Mouse (Mus musculus) liver, adult (tissue): ENCODE results near the gene Srsf10.

Experiments used
- GATA4 ChIP-seq: IDR thresholded peaks from 2 replicates; pipeline ENCODE4 v1.6.1; 2014; ENCODE audit warnings: mild to moderate bottlenecking, low read length; ENCODE audit not compliant: insufficient replicate concordance

Srsf10 gene

DNA sequence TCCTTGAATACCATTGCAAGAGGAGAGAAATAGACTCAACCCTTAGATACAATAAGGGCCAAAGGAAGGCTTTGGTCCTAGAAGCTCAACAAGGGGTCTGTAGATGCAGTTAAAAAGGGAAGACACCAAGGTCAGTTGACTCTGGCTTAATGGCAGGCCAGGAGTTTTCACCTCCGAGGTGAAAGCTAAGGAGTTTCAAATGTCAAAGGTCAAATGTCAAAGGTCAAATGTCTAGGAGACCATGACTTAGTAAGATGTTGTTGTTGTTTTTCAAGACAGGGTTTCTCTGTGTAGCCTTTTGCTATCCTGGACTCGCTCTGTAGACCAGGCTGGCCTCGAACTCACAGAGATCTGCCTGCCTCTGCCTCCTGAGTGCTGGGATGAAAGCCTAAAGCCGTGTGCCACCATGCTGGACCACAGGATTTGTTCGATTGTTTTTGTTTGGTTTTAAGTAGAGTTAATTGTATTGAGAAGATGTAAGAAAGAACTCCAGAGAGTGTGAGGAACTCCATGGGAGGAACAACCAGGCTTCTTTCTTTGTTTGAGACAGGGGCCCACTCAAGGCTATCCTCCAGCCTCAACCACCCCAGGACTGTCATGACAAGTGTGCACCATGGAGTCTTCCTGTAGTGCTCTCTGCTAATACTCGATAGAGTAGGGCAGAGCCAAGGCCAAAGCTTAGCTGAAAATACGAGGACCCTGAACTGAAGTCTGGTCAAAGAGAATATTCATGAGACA, 33.8 kb downstream of the Srsf10 start:
- TF ChIP-seq GATA4: no peak

DNA sequence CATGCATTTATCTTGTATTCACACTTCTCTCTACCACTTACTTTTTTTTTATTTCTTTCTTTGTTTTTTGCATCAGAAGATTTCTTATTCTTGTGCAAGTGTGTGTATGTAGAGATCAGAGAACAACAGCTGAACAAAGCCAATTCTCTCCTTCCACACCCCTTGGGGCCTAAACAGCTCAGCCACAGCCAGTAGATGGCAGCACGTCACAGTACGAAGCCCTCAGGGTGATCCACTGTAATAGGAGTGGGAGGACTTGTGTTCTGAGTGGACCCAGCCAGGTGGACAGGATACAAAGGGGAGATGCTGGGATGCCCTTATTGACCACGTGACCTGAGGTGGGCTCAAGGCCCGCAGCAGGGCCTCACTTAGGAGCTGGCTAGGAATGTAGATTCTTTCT, 34.3 kb downstream of the Srsf10 start:
- TF ChIP-seq GATA4: no peak

DNA sequence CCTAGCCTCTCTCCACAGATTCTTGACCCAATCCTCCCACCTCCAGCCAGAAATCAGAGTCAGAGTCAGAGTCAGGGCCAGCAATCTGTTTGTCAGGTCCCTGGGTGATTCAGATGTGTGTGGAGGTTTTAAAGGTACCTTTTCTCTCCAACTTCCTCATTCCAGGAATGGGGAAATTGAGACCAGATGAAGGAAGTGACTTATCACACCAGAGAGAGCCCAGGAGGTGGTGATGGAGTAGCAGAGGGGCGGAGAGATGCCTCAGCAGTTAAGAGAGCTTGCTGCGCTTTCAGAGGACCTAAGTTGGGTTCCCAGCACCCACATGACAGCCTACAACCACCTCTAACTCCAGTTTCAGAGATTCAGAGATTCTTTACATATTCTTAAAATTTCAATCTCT, 36.0 kb downstream of the Srsf10 start:
- TF ChIP-seq GATA4: no peak

DNA sequence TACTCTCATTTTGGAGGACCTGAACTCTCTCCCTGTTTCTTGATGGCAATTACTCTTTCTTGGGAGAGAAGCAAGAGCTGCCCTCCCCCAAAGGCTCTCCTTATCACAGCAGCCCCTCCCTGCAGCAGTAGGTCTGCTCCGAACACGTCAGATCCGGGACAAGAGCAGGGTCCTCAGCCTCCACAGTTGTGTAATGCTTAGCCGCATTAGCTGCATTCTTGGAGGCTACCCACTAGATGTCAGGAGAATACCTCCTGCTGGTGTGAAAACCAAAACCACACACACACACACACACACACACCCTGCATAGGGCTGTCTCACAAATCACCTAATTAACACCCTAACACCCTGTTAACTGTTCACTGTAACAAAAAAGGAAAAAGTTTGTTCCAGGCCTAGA, 37.3 kb downstream of the Srsf10 start:
- TF ChIP-seq GATA4: no peak

DNA sequence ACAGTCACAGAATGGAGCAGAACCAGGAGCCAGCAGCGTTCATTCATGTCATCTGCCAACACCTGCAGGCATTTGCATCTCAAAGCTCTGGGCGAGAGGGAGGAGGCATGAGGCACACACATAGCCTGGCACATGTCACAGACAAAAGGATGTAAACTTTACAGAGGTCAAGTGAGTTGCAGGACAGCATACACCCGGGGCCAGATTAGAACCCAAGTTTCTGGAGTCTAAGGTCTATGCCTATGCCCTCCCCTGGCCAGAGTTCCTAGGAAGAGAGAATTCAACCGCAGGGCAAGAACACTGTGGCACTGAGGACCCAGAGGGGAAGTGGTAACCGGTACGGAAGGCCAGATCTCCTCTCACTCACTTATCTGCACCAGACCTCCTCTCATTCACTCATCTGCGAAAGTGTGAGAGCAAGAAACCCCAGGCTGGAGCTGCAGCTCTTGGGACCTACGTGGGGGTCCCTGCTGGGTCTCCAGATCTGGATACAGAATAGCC, 39.6 kb downstream of the Srsf10 start, which contains the start of gene Cnr2:
TSS of gene Cnr2 (plus strand) at position 324 of the 501 bp plus-strand sequence.
- TF ChIP-seq GATA4: no peak

DNA sequence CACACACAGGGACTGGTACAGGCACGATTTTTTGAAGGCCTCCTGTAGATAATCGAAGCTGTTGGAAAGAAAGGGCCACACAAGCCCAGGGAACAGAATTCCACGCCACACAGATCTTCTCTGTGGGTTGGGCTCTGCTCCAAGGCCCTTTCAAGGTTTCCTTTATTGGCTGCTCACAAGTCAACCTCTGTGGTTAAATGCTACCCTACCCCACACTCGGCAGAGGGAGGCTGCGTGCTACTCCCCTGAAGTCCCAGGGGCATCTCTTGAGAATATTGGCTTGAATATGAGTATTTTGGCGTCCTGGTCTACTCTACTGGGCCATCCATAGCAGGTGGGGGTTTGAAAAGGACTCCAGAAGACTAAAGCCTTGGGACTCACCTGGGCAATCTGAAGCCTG, 40.6 kb downstream of the Srsf10 start:
- TF ChIP-seq GATA4: no peak

DNA sequence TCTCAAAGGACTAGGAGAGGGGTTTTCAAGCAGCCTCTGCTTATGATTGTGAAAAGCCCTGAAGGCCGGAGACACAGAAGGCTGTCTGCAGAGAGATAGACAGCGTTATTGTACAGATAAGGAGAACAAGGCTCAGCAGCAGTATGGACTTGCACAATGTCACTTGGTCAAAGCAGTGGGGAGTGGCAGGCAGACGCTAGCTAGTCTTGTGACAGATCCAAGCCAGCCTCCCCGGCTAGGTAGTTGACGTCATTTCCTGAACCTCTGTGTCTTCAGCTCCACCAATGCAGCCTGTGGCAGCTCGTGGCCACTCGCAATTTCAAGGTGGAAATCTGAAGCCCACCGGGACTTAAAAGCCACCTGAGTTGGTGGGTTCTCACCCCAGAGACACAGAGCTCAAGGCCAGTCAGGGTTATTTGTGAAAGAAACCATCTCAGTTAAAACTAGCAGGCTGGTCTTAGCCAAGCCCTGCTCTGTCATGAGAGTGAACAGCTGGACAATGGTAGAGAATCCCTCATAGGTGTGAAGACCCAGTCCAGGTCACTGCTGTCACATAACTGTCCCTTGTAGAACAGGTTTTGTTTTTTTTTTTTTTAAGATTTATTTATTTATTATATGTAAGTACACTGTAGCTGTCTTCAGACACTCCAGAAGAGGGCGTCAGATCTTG, 43.0 kb downstream of the Srsf10 start:
- no peak for TF ChIP-seq GATA4

DNA sequence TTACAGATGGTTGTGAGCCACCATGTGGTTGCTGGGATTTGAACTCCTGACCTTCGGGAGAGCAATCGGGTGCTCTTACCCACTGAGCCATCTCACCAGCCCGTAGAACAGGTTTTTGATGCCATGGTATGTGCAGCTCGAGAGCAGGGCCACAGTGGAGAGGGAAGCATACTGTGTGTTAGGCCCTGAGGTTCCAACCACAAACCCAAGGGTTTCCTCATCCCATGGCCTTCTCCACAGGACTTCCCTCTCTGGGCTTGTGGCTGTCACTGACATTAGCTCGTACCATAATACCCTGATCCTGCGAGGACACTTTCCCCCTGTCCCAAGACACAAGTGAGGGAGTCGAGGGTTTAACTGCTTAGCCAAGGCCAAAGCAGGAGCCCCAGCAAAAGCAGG, 43.5 kb downstream of the Srsf10 start:
- no peak for TF ChIP-seq GATA4

DNA sequence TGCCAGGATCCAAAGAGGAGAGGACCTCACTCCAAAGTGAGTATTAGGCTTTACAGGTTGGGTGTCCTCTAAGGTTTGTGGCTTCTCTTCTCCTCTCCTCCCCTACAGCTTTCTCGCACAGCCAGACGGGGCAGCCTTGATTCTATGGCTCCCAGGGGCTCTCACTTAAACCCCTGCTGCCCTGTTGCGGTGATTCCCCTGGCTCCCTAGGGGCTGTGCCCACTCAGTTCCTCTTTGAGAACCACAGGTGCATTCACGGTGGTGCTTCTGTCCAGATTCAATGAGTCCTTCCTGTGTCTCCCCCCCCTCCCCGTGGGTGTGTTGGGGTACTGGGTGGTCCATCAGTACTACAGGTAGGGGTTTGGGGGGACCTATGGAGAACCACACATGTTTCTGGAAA, 44.5 kb downstream of the Srsf10 start:
- TF ChIP-seq GATA4: no peak

DNA sequence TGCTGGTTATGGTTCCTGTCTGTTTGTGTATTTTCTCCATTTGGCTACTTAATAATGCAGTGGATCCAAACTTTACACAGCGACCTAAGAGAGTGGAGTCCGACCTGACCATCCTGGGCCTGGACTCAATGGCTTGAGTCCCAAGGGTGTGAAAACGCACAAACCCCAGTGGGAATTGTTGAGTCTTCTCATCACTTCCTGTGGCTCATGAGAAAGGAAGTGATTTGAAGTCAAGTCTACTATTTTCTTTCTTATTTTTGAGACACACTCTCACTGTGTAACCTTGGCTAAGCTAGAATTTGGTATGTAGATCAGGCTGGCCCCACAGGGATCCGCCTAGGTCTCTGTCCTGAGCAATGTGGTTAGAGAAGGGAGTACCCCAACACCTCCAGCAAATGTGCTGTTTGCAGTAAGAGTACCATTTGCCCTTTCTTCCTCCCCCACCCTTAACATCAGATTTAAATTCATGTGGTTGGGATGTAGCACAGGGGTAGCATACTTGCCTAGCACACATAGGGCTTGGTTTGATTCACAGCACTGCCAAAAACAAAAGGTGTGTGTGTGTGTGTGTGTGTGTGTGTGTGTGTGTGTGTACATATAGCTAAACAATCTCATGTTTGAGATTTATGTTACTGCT, 47.2 kb downstream of the Srsf10 start:
- TF ChIP-seq GATA4: no peak

DNA sequence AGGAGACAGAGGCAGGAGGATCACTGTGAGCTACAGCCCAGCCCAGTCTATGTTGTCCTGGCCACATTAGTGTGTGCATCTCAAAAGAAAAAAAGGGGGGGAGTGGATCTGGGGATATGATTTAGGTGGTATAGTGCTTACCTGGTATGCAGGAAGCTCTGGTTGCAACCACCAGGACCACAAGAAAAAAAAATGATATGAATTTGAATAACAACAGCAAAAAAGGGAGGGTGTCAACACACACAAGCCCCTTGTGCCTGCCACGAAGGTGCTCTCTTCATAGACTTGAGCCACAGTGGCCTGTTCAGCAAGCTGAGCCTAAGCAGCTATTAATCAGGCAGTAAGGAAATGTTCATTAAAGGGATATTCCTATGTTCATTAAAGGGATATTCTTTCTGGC, 49.3 kb downstream of the Srsf10 start:
- no peak for TF ChIP-seq GATA4

DNA sequence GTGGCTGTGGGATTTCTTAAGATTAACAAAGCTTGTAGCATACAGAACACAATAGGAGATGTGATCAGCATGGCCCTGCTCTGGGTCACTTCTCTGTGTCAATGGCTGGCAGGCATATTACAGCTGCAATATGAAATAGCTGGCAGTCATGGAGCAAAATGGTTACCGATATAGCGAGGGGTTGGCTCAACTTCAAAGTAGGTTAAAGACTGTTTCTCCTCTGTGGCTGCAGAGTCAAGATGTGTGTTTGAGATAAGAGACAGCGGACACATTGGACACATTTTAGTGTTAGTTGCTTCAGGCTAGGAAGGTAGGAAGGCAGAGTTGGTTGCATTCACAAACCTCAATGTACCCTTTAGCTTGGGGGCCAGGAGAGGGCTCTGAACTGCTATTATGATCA, 51.1 kb downstream of the Srsf10 start:
- TF ChIP-seq GATA4: no peak

DNA sequence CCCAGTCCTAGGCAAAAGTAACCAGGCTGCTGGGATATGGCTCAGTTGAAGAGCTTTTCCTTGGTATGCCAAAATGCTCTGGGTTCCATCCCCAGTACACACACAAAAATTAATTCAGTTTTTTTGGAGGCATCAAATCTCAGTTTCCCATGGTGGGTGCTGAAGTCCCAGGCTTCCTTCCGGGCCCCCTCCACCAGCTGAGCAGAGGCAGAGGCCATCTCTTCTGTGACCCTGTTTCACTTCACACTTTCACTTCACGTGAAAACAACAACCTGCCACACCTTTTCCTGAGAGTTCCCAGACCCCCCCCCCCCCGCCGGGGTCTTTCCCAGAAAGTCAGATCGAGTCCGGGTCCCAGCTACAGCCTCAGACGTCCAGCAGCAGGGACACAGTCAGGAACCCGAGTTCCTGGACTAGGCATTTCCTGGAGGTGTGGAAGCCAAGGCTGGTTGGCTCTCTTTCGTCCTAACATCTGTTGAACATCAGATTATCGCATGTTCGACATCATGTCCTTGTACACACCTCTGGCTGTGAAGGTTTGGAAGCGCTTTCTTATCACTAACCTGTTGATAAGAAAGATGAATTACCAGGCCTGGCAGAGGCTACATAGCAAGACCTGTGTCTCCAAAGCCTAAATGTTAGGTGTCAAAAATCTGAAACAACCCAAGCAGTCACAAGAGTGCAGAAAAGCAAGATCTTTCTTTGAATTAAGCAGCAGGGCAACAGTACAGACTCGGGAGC, 53.9 kb downstream of the Srsf10 start:
- TF ChIP-seq GATA4: no peak

DNA sequence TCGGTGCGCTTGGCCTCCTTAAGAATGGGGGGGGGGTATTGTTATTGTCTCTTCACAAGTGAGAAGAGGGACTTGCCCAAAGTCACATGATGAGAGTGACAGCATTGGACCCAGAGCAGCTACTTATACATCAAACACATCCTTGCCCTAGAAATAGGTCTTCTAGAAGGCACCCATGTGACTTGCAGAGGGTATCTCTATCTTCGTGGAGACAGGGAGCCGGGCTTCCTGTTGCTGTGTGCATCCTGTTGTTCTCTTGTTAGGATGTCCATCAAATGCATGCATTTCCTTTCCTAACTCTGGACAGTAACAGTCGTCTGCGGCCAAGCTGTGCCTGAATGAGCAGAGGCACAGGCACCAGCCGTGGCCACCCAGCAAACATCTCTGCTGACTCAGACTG, 56.0 kb downstream of the Srsf10 start:
- TF ChIP-seq GATA4: peak; percentile 90; the same call in 1 of the 2 replicates

DNA sequence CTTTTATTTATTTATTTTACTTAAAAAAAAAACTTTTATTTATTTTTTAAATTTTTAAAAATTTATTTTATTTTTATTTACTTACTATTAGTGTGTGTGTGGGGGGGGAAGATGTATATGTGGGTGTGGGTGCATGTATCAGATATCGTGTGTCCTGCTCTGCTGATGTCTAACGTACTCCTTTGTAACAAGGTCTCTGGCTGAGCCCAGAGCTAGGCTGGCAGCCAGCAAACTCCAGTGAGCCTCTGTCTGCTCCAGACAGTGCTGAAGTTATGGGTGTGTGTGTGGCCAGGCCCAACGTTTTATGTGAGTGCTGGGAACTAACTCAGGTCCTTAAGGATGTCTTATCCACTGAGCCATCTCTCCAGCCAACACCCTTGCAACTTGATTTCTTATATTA, 56.6 kb downstream of the Srsf10 start:
- no peak for TF ChIP-seq GATA4
